Mouse (Mus musculus): ENCODE data around the gene Astn1. TPM values are rescaled to one million over a fixed set of nuclear protein-coding genes. Genes with fewer than 3 reads are reported as not detected.

Gene Astn1
- not detected in 4 replicates for total RNA-seq (2023)

DNA sequence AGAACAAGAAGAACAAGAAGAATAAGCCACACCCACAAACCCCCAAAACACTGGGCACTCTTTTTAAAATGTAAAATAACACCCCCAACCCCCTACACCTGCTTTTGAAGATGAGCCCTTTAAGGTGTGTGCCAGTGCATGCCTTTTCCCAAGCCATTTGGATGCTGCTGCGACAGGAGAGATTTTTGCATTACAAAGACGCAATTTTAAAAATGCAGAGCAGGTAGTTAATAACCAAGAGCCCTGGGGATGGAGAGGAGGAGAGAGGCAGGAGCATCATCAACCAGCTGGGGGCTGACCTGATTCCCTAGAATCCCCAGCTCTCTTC is at the start of gene Astn1:
TSS of gene Astn1 (plus strand) at position 310 of the 328 bp plus-strand sequence.

DNA sequence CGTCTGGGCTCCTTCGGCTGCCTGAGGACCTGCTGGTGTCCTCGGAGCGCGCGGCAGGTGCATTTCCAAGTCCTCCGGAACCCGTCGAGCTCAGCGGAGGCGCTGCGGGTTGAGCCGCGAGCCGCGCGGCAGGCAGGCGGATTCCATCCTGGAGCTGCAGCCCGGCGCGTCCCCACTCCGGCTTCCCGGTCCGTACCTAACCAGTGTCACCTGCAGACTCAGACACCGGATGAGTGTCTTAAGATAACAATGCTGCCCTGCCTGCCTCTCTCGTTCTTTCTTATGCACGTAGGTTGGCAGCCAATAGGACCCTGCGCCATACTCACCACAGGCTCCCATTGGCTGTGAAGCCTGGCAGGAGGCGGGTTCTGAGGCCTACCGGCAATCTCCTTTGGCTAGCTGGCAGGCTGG is 6.0 kb upstream of the Astn1 start, which contains the start of gene Brinp2:
TSS of gene Brinp2 (minus strand) at position 276 of the 411 bp plus-strand sequence.

Other genes starting within 250 kb of the Astn1 start
- gene Brinp2, start 5.9 kb upstream of the Astn1 start, total RNA-seq (2023) = not detected in 4 replicates